Mouse (Mus musculus): ENCODE data around the gene Eif3c. TPM values are rescaled to one million over a fixed set of nuclear protein-coding genes. Genes with fewer than 3 reads are reported as not detected.
A peak's percentile ranks its signal among the peaks of the same experiment; 100 is the strongest.

The Eif3c gene
- polyA plus RNA-seq, 1 experiment: 344 TPM

GRCm38 (mm10) chr7:126536466-126536865 lies 29.7 kb downstream of the Eif3c start:
- Histone ChIP-seq H3K4me3 (no peak overlapping the region), H3K27me3 (ENCODE audit: control insufficient read depth, insufficient read depth, insufficient read length) (peaks cover 15% of the 10 kb centered on the region), H3K36me3 (ENCODE audit: control insufficient read depth, insufficient read depth) (no peaks in the 10 kb centered on the region), H3K4me2 (ENCODE audit: low read depth) (peak overlapping the region; percentile 59), H3K79me2 (ENCODE audit: control insufficient read depth, insufficient read depth) (no peaks in the 10 kb centered on the region), H3ac (ENCODE audit: control insufficient read depth, insufficient read length) (no peak overlapping the region)
- no peak for TF ChIP-seq MAX (IDR thresholded peaks at IDR 0.05; ENCODE audit: low read depth)
- no peak for TF ChIP-seq REST (IDR thresholded peaks at IDR 0.05; ENCODE audit: insufficient read depth, insufficient read length)
- TF ChIP-seq USF1 (IDR thresholded peaks at IDR 0.05; ENCODE audit: low read depth): no peak
- no peak for TF ChIP-seq TCF3 (IDR thresholded peaks at IDR 0.05; ENCODE audit: insufficient read length, low read depth)
- TF ChIP-seq TCF12 (IDR thresholded peaks at IDR 0.05; ENCODE audit: insufficient read depth, poor library complexity, severe bottlenecking): no peak
- no peak for TF ChIP-seq MYOG (IDR thresholded peaks at IDR 0.05; ENCODE audit: control insufficient read depth in 1 of 3, insufficient read depth in 1 of 3, insufficient read length in 2 of 3, low read depth in 2 of 3)
- no peak for TF ChIP-seq CEBPB (IDR thresholded peaks at IDR 0.05; ENCODE audit: insufficient read depth, poor library complexity, severe bottlenecking)
- TF ChIP-seq POLR2AphosphoS2 (IDR thresholded peaks at IDR 0.05; ENCODE audit: insufficient read length, low read depth): no peak
- no peak for TF ChIP-seq SRF (IDR thresholded peaks at IDR 0.05; ENCODE audit: control insufficient read depth, insufficient read length, low read depth)
- no peak for TF ChIP-seq POLR2A (IDR thresholded peaks at IDR 0.05; ENCODE audit: insufficient read length, low read depth)
- TF ChIP-seq E2F4 (IDR thresholded peaks at IDR 0.05; ENCODE audit: insufficient read depth): no peak
- no peak for TF ChIP-seq MYOD1 (IDR thresholded peaks at IDR 0.05; ENCODE audit: control insufficient read depth in 1 of 3, insufficient read length in 2 of 3, low read depth in 2 of 3)

- Histone ChIP-seq H3K27me3 (ENCODE audit: control insufficient read depth, insufficient read depth, insufficient read length) (peaks cover 15% of the 10 kb centered on the region), H3K4me3 (no peak overlapping the region), H3ac (ENCODE audit: control insufficient read depth, insufficient read length) (no peak overlapping the region), H3K4me2 (ENCODE audit: low read depth) (peak overlapping the region; percentile 59), H3K79me2 (ENCODE audit: control insufficient read depth, insufficient read depth) (no peaks in the 10 kb centered on the region), H3K36me3 (ENCODE audit: control insufficient read depth, insufficient read depth) (no peaks in the 10 kb centered on the region)
- no peak for TF ChIP-seq TCF12 (IDR thresholded peaks at IDR 0.05; ENCODE audit: insufficient read depth, poor library complexity, severe bottlenecking)
- TF ChIP-seq USF1 (IDR thresholded peaks at IDR 0.05; ENCODE audit: low read depth): no peak
- no peak for TF ChIP-seq MYOG (IDR thresholded peaks at IDR 0.05; ENCODE audit: control insufficient read depth in 1 of 3, insufficient read depth in 1 of 3, insufficient read length in 2 of 3, low read depth in 2 of 3)
- no peak for TF ChIP-seq MYOD1 (IDR thresholded peaks at IDR 0.05; ENCODE audit: control insufficient read depth in 1 of 3, insufficient read length in 2 of 3, low read depth in 2 of 3)
- no peak for TF ChIP-seq TCF3 (IDR thresholded peaks at IDR 0.05; ENCODE audit: insufficient read length, low read depth)
- no peak for TF ChIP-seq POLR2AphosphoS2 (IDR thresholded peaks at IDR 0.05; ENCODE audit: insufficient read length, low read depth)
- no peak for TF ChIP-seq REST (IDR thresholded peaks at IDR 0.05; ENCODE audit: insufficient read depth, insufficient read length)
- TF ChIP-seq SRF (IDR thresholded peaks at IDR 0.05; ENCODE audit: control insufficient read depth, insufficient read length, low read depth): no peak
These were observed 30.4 kb downstream of the Eif3c start for GRCm38 (mm10) chr7:126535766-126536165.

GRCm38 (mm10) chr7:126533434-126533833 lies 32.8 kb downstream of the Eif3c start:
- Histone ChIP-seq H3K27me3 (ENCODE audit: control insufficient read depth, insufficient read depth, insufficient read length) (peaks cover 15% of the 10 kb centered on the region), H3K36me3 (ENCODE audit: control insufficient read depth, insufficient read depth) (no peaks in the 10 kb centered on the region), H3K4me2 (ENCODE audit: low read depth) (no peak overlapping the region), H3K4me3 (no peak overlapping the region), H3K79me2 (ENCODE audit: control insufficient read depth, insufficient read depth) (no peaks in the 10 kb centered on the region), H3ac (ENCODE audit: control insufficient read depth, insufficient read length) (no peak overlapping the region)
- TF ChIP-seq POLR2AphosphoS2 (IDR thresholded peaks at IDR 0.05; ENCODE audit: insufficient read length, low read depth) (no peak), POLR2A (IDR thresholded peaks at IDR 0.05; ENCODE audit: insufficient read length, low read depth) (no peak), E2F4 (IDR thresholded peaks at IDR 0.05; ENCODE audit: insufficient read depth) (no peak), MYOG (IDR thresholded peaks at IDR 0.05; ENCODE audit: control insufficient read depth in 1 of 3, insufficient read depth in 1 of 3, insufficient read length in 2 of 3, low read depth in 2 of 3) (no peak), MAX (IDR thresholded peaks at IDR 0.05; ENCODE audit: low read depth) (no peak), MYOD1 (IDR thresholded peaks at IDR 0.05; ENCODE audit: control insufficient read depth in 1 of 3, insufficient read length in 2 of 3, low read depth in 2 of 3) (no peak), REST (IDR thresholded peaks at IDR 0.05; ENCODE audit: insufficient read depth, insufficient read length) (no peak)

GRCm38 (mm10) chr7:126528166-126528577 lies 38.0 kb downstream of the Eif3c start:
- Histone ChIP-seq H3K4me2 (ENCODE audit: low read depth) (peak overlapping the region; percentile 9), H3ac (ENCODE audit: control insufficient read depth, insufficient read length) (no peak overlapping the region), H3K36me3 (ENCODE audit: control insufficient read depth, insufficient read depth) (no peaks in the 10 kb centered on the region), H3K27me3 (ENCODE audit: control insufficient read depth, insufficient read depth, insufficient read length) (peaks cover under 1% of the 10 kb centered on the region), H3K79me2 (ENCODE audit: control insufficient read depth, insufficient read depth) (no peaks in the 10 kb centered on the region), H3K4me3 (no peak overlapping the region)
- TF ChIP-seq USF1 (IDR thresholded peaks at IDR 0.05; ENCODE audit: low read depth): no peak
- TF ChIP-seq POLR2A (IDR thresholded peaks at IDR 0.05; ENCODE audit: insufficient read length, low read depth): no peak
- TF ChIP-seq MAX (IDR thresholded peaks at IDR 0.05; ENCODE audit: low read depth): no peak
- TF ChIP-seq TCF3 (IDR thresholded peaks at IDR 0.05; ENCODE audit: insufficient read length, low read depth): no peak
- no peak for TF ChIP-seq REST (IDR thresholded peaks at IDR 0.05; ENCODE audit: insufficient read depth, insufficient read length)
- no peak for TF ChIP-seq E2F4 (IDR thresholded peaks at IDR 0.05; ENCODE audit: insufficient read depth)
- TF ChIP-seq SRF (IDR thresholded peaks at IDR 0.05; ENCODE audit: control insufficient read depth, insufficient read length, low read depth): no peak
- TF ChIP-seq MYOG (IDR thresholded peaks at IDR 0.05; ENCODE audit: control insufficient read depth in 1 of 3, insufficient read depth in 1 of 3, insufficient read length in 2 of 3, low read depth in 2 of 3): no peak
- no peak for TF ChIP-seq TCF12 (IDR thresholded peaks at IDR 0.05; ENCODE audit: insufficient read depth, poor library complexity, severe bottlenecking)
- no peak for TF ChIP-seq CEBPB (IDR thresholded peaks at IDR 0.05; ENCODE audit: insufficient read depth, poor library complexity, severe bottlenecking)
- no peak for TF ChIP-seq MYOD1 (IDR thresholded peaks at IDR 0.05; ENCODE audit: control insufficient read depth in 1 of 3, insufficient read length in 2 of 3, low read depth in 2 of 3)
- TF ChIP-seq POLR2AphosphoS2 (IDR thresholded peaks at IDR 0.05; ENCODE audit: insufficient read length, low read depth): no peak

GRCm38 (mm10) chr7:126523316-126523715 lies 42.9 kb downstream of the Eif3c start:
- TF ChIP-seq E2F4 (IDR thresholded peaks at IDR 0.05; ENCODE audit: insufficient read depth): no peak
- no peak for TF ChIP-seq USF1 (IDR thresholded peaks at IDR 0.05; ENCODE audit: low read depth)
- TF ChIP-seq MAX (IDR thresholded peaks at IDR 0.05; ENCODE audit: low read depth): no peak
- TF ChIP-seq MYOG (IDR thresholded peaks at IDR 0.05; ENCODE audit: control insufficient read depth in 1 of 3, insufficient read depth in 1 of 3, insufficient read length in 2 of 3, low read depth in 2 of 3): no peak
- TF ChIP-seq POLR2AphosphoS2 (IDR thresholded peaks at IDR 0.05; ENCODE audit: insufficient read length, low read depth): no peak
- TF ChIP-seq TCF3 (IDR thresholded peaks at IDR 0.05; ENCODE audit: insufficient read length, low read depth): no peak
- no peak for TF ChIP-seq MYOD1 (IDR thresholded peaks at IDR 0.05; ENCODE audit: control insufficient read depth in 1 of 3, insufficient read length in 2 of 3, low read depth in 2 of 3)
- no peak for TF ChIP-seq TCF12 (IDR thresholded peaks at IDR 0.05; ENCODE audit: insufficient read depth, poor library complexity, severe bottlenecking)
- TF ChIP-seq CEBPB (IDR thresholded peaks at IDR 0.05; ENCODE audit: insufficient read depth, poor library complexity, severe bottlenecking): no peak
- no peak for TF ChIP-seq REST (IDR thresholded peaks at IDR 0.05; ENCODE audit: insufficient read depth, insufficient read length)
- no peak for TF ChIP-seq POLR2A (IDR thresholded peaks at IDR 0.05; ENCODE audit: insufficient read length, low read depth)
- no peak for TF ChIP-seq SRF (IDR thresholded peaks at IDR 0.05; ENCODE audit: control insufficient read depth, insufficient read length, low read depth)
- Histone ChIP-seq H3K4me3 (no peak overlapping the region), H3K79me2 (ENCODE audit: control insufficient read depth, insufficient read depth) (no peaks in the 10 kb centered on the region), H3K27me3 (ENCODE audit: control insufficient read depth, insufficient read depth, insufficient read length) (peaks cover 8% of the 10 kb centered on the region), H3K4me2 (ENCODE audit: low read depth) (no peak overlapping the region), H3ac (ENCODE audit: control insufficient read depth, insufficient read length) (no peak overlapping the region), H3K36me3 (ENCODE audit: control insufficient read depth, insufficient read depth) (no peaks in the 10 kb centered on the region)
